Mouse (Mus musculus) E14TG2a.4 (cell line): ENCODE results near the gene Ankrd37.

ENCODE experiments used
- CTCF ChIP-seq: conservative IDR thresholded peaks from 2 replicates; pipeline ENCODE4 v1.5.1; 2014; ENCODE audit warnings: low read length
- NANOG ChIP-seq: IDR thresholded peaks from 2 replicates; pipeline ENCODE4 v1.6.1; 2014; ENCODE audit warnings: borderline replicate concordance, low read length, mixed read lengths
- POU5F1 ChIP-seq: IDR thresholded peaks from 2 replicates; pipeline ENCODE4 v1.6.1; 2014; ENCODE audit warnings: low read length, borderline replicate concordance

DNA sequence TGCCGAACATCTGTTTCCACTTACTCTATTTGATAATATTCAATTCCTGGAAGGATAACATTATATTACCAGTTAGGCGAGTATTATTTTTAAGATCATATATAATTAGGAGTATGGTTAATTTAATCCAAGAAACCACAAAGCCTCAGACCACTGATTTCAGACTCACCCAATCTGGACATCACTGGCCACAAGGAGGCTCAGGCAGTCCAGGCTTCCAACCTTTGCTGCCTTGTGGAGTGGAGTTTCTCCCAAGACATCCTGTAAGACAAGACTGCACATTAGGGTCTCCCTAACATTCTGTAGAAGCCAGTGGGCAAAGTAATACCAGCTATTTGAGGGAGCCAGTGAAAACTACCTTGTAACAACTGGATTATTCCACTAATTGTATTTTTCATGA lies 7.3 kb downstream of the Ankrd37 start:
- no peak for TF ChIP-seq CTCF
- no peak for TF ChIP-seq NANOG
- TF ChIP-seq POU5F1 = no peak
